Mouse (Mus musculus) testis, adult 2 months (tissue): Measurements from ENCODE around the gene Tprg.

ENCODE experiments used
- CTCF ChIP-seq: fragments of 200-500 bp; IDR thresholded peaks from 2 replicates; pipeline ENCODE4 v1.5.1; 2012; ENCODE audit warnings: low read depth, mild to moderate bottlenecking, inconsistent platforms, low read length, moderate library complexity; ENCODE audit not compliant: control insufficient read depth, insufficient read depth, insufficient replicate concordance
- POLR2A ChIP-seq: fragments of 200-500 bp; IDR thresholded peaks from 2 replicates; pipeline ENCODE4 v1.6.1; 2012; ENCODE audit warnings: low read depth, mild to moderate bottlenecking, inconsistent platforms, low read length, moderate library complexity; ENCODE audit not compliant: control insufficient read depth

- no peak for TF ChIP-seq CTCF
- no peak for TF ChIP-seq POLR2A
Measured at GRCm38 (mm10) chr16:25250129-25250749, 36.4 kb upstream of the Tprg start.
